Mouse (Mus musculus) heart, adult 11 months (tissue): ENCODE data around the gene Tppp3.
A peak's percentile ranks its signal among the peaks of the same experiment; 100 is the strongest.

ENCODE experiments used
- DNase-seq: peaks from one replicate; pipeline ENCODE4 v3.0.0; 2022

Gene Tppp3

GRCm38 (mm10) chr8:105484030-105484368 lies 12.7 kb upstream of the Tppp3 start:
- DNase-seq = peak; percentile 95

DNA sequence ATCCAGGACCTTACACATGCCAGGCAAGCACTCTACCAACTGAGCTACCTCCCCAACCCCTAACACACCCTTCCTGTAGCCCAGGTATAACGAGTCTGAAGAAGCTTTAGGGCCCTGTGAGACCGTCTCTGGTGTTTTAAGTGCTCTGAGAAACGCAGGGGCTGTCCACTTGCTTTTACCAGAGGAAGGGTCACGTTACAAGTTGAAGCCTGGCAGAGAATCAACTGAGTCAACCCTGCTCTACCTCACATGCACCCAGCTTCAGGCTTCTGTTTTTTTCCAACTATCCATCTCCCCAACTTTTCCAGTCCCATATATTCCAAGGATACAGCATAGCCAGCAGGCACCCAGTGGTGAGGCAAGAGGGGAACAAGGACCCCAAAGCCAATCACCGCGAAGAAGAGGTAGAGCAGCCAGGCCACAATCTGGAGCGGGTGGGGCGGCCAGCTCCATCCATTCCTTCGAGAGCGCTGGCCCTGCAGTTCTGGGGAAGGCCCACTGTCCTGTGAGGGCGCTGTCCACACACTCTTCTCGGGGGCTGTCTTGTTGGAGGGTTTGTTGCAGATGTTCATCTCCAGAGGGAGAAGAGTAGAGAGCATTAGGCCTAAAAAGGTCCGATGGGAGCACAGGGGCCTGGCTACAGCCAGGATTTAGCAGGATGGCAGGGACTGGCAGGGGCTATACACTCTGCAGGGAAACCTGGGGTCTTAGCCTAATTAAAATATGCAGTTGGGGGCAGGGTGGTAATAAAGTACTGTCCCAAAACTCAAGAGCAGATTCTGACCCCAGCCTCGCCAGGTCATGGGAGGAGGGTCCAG lies 12.1 kb upstream of the Tppp3 start:
- DNase-seq = peak; percentile 97

DNA sequence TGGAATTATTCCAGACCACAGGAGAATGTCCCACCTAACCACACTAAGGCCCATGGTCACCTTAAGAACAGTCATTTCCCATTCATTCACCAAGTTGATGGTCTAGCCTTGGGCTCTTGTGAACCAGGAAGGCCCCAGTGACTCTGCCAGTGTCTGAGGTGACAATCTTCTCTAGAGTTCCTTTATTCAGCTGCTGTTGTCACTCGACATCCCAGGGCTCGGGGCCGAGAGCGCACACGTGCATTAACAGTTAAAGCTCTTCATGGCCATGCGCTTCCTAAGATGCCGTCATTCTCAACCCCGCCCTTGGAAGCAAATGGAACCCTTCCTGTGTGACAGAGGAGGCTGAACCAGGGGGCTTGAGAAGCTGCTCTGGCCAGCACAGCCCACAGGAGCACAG lies 10.8 kb upstream of the Tppp3 start:
- peak; percentile 90 for DNase-seq

DNA sequence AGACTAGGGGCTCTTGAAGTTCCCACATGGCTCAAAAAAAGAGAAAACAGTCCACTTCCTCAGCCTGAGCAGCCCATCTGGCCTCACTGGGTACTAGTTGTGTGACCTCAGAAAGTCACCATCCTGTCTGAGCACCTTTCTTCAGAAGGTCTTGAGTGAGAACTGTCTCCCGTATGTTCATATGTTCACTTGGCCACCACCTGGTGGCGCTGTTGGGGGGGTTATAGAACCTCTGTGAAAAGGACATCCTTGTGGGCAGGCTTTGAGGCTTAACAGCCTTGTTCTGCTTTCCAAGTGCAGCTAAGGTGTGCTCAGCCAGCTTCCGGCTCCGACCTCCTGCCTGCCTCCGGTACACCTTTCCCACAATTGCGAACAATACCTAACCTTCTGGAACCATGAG lies 10.1 kb upstream of the Tppp3 start:
- DNase-seq = peak; percentile 78

- DNase-seq = peak; percentile 76
Measured at GRCm38 (mm10) chr8:105481013-105481412, 9.7 kb upstream of the Tppp3 start.

GRCm38 (mm10) chr8:105477792-105478191 lies 6.5 kb upstream of the Tppp3 start:
- DNase-seq = peak; percentile 92

DNA sequence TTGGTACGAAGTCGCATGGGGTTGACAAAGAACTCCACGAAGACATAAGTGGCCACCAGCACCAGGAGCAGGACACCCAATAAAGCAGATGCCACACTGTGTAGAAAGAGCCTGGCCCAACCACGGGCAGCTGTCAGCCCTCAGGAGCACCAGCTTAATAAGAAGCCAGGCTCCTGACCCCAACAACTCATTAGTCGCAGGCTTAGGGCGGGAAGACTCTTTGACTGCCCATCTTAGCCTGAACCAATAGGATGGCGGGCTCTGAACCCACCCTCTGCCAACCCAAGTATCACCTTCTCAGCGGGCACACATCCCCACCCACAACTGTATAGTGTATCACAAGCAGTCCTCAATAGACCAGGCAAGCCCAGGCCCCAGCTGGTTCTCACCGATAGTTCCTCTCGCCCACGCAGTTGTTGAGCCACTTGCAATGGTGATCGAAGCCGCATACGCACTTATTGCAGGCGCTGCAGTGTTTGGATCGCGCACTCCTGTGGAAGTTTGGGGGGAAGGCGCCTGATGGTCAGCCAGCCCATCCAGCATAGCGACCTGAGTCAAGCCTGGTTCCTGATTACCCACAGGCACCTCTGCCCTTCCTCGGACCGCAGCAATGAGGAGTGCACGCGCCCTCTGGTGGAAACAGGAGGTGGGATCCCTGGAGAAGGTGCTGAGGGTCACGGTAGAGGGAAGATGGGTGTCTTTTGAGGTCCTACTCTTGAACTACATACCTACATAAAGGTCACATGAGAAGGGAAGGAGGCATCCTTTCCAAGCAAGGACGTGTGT lies 5.5 kb upstream of the Tppp3 start:
- DNase-seq = peak; percentile 96

- peak; percentile 91 for DNase-seq
Measured at GRCm38 (mm10) chr8:105476161-105476560, 4.8 kb upstream of the Tppp3 start.

GRCm38 (mm10) chr8:105475742-105476141 lies 4.4 kb upstream of the Tppp3 start:
- DNase-seq = peak; percentile 94

DNA sequence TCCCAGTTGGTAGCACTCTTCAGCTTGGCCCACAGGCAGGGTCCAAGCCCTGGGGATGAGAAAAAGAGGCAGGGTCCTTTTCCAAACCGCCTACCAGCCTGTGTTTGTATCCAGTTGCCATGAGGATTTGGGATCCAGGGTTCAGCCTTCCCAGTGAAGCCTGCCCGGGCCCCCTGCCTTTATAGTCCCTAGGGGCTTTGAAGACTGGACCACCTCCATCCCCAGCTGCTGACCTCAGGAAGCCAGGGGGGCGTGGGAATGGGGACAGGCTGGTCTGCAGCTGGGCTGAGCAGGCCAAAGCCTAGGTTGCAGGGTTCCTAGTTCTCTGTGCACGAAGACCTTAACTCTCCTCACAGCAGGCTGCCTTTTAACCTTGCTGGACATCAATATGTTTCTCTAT lies 3.9 kb upstream of the Tppp3 start:
- DNase-seq = peak; percentile 99

GRCm38 (mm10) chr8:105474680-105475079 lies 3.4 kb upstream of the Tppp3 start:
- DNase-seq = no peak

DNA sequence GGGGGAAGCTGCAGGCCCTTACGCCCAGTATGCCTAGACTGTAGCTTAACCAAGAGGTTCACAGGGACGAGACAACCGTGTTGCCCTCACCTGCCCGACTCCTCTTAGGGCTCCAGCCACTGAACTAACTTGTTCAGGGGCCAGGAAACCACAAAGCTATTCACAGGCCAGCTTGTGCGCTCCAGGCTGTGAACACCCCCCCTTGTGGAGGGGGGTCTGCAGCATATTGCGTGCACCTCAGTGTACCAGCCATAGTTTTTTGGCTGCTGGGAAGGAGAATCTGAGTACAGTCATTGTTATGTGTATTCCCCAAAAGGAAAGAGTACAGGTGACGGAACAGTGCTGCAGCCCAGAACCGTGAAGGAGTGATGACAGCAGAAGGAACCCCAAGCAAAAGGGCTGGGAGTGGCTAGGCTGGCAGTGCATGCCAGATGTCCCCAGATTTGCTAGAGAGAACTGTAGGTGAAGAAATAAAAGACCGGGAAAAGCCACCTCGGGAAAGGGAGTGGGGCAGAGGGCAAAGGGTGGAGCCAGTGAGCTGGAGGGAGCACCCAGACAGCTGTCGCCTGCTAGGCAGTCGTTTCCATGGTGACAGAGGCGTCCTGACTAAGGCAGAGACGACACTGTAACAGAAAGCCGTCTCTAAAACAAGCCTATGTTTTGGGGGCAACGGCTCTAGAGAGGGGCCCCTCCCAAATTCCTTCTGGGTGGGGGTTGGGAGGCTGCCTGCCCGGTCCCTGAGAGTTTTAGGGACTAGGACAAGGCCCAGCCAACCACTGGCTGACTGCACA lies 2.7 kb upstream of the Tppp3 start:
- DNase-seq = peak; percentile 98

GRCm38 (mm10) chr8:105472983-105473382 lies 1.7 kb upstream of the Tppp3 start:
- DNase-seq = peak; percentile 94

GRCm38 (mm10) chr8:105472414-105472932 lies 1.1 kb upstream of the Tppp3 start:
- DNase-seq = peak; percentile 92

GRCm38 (mm10) chr8:105470681-105471313 lies 529 bp downstream of the Tppp3 start:
- peak; percentile 95 for DNase-seq

DNA sequence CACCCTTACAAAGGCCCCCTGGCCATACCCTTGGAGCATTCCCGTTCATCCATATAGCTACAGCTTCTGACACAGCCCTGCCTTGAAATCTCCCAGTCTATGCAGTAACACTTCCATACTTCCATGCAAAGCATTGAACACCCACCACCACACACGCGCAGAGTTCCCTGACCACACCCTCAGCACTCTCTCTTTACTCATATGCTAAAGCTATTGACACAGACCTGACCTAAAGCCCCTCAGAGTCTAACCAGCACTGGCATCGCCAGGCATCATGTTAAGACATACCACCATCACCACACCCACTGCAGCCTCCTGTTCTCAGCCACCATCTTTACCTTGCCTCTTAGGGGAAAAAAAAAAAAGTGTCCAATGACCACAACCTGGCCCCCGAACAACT lies 1.1 kb downstream of the Tppp3 start:
- peak; percentile 92 for DNase-seq

GRCm38 (mm10) chr8:105469816-105470215 lies 1.5 kb downstream of the Tppp3 start:
- DNase-seq = peak; percentile 94

DNA sequence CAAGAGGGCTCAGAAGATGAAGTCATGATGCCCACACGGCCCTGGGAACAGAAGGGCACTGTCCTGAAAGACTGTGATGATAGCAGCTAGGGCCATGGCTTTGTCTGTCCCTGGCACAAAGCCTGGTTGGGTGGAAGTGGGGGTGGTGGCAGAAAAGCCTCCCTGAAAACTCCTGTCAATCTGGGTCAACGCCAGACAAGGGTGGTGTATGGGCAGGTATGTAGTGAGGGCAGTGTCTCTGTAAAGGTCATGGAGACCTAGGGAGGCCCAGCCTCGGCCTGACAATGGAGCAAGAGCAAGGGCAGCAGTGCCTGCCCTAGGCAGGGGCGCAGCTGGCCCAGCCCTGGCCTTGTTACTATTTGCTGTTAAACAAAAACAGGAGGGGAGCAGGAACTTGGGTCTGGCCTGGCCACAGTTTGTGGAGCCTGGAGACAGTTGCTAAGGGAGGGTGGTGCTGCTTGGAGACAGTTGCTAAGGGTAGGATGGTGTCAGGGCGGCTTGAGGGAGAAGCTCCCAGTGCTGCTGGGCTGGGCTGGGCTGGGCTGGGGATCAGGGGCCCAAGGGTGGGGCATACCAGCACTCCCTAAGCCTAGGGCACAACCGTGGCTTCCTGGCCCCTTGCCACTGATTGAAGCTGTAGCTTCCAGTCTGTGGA lies 2.2 kb downstream of the Tppp3 start:
- DNase-seq = peak; percentile 98

GRCm38 (mm10) chr8:105468002-105468720 lies 3.2 kb downstream of the Tppp3 start:
- peak; percentile 91 for DNase-seq

GRCm38 (mm10) chr8:105467396-105467985 lies 3.8 kb downstream of the Tppp3 start:
- peak; percentile 92 for DNase-seq
